Mouse (Mus musculus) cerebellum, adult 8-10 months (tissue): ENCODE data around the gene Eea1.

ENCODE experiments used
- DNase-seq: peaks from one replicate; pipeline ENCODE4 v3.0.0; 2022

The Eea1 gene

DNA sequence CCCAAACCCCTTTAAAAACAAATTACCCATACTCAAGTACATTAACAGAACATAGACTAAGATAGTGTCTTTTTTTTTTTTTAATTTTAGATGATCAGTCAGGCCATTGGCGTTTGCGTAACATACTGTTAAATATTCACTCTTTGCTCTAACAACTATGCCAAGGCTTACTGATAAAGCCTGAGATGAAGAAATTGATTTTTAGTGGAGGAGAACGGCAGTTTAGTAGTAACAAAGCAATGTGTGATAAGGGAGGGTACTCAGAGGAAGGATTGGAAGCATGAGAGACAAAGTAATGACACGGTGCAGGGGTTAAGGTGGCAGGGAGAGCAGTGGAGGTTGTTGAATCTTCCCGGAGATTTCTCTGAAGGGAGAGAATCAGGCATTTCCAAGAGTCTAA lies 9.7 kb downstream of the Eea1 start:
- DNase-seq, result no peak

DNA sequence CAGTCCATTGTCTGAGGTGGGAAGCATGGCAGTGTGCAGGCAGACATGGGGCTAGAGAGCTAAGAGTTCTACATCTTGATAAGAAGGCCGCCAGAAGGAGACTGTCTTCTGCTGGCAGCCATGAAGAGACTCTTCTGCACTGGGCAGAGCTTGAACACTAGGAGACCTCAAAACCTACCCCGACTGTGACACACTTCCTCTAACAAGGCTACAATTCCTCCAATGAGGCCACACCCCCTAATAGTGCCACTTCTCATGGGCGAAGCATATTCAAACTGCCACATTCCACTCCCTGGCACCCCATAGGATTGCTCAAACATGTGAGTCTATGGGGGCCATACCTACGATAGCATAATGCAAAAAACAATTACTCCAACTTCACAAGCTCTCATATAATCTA lies 10.3 kb downstream of the Eea1 start:
- DNase-seq, result no peak

DNA sequence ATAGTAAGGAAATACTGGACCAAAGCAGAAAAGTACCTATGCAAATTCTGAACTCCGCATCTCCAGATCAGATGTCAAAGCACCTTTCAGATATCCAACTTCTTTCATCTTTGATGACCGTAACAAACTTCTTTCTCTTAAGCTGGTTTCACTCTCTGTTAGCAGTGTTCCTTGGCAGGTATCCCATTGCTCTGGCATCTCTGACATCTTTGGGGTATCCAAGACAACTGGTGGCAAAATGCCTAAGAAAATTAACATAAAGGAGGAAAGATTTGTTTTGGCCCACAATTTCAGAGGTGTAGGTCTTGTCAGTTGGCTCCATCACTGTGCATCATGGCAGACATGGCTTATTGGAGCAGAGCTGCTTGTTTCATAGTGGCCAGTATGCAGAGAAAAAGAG lies 10.9 kb downstream of the Eea1 start:
- DNase-seq, result no peak

DNA sequence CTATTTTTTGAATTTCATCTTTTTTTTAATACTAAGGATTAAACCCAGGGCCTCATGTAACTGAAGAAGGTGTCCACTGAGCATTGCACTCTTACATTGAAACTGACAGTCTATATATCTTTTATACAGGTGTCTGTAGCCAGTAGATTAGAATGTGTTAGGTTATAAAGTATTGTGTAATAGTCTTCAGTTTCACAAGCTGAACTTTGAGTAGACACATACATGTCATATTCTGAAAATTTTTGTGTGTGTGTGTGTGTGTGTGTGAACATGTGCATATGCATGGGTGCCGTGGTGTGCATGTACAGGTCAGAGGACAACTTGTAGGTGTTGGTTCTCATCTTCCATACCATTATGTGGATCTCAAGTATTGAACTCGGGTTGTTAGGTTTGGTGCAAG lies 16.2 kb downstream of the Eea1 start:
- no peak for DNase-seq

DNA sequence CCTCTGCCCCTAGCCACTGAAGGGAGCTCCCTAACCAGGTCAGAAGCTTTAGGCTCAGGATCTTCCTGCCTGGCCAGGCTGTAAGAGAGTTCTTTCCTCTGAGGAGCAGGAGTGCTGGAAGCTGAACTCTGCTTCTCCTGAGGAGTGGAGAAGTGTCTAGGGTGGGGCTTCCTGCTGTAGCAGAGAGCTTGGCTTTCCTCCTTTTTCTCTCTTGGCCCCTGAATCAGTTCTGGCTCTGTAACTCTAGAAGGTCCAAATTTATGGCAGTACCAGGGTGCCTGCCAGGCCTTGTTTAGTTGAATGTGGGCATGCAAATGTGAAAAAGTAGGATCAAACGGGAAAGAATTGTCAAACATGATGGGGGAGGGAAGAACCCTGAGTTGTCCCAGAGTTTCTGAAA lies 17.1 kb downstream of the Eea1 start:
- no peak for DNase-seq

DNA sequence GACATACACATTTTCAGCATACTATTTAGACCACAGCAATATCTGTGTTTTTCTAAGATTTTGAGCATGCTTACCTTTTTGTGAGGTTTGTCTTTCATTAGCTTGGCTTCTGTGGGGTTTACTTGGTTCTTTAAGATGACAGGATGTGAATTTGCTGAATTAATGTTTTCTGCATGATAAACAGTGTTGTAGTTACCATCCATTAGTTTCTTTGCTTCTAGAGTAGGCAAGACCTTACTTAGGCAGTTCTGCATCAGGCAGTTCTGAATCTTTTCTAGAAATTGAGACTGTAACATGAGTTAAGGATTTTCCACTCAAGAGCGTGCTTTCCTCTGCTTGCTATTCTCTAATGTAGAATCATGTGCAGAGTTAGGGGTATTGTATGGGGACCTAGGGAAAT lies 24.2 kb downstream of the Eea1 start:
- DNase-seq, result no peak

DNA sequence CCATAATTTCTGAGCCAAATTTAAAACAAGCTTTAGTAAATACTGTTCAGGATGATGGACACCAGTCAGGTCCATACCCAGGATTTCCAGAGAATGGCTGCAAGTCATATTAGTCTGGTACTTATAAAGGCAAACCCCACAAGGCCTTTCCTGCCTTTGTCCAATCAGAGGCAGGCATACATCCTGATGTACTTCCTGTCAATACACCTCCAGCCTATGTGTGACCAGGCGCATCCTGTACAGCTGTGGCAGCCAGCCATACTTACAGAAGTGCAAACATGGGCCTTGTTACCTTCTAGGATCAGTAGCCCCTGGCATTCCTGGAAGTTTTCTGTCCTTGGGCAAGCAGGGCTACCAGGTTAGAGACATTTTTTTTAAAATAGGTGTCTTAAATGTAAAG lies 29.2 kb downstream of the Eea1 start:
- DNase-seq, result no peak

DNA sequence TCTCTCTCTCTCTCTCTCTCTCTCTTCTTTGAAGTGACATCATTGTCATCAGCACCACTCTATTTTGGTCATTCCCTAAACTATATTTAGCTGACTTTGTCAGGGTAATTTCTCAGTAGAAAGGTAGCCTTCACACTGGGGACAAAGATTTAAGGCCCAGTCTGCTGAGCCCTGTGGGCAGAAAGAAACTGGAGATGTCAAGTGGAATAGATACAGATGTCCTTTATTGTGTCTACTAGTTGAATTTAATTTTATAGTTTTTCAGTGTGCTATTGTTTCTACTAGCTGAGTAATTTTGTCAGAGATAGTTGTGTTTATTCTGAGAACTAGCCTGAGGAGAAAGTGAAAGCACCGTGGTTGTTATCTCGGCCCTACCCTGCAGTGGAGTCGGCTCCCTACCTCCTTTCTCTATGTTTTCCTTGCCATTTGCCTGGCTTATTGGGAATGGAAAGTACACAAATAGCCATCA lies 30.3 kb downstream of the Eea1 start:
- DNase-seq, result no peak

DNA sequence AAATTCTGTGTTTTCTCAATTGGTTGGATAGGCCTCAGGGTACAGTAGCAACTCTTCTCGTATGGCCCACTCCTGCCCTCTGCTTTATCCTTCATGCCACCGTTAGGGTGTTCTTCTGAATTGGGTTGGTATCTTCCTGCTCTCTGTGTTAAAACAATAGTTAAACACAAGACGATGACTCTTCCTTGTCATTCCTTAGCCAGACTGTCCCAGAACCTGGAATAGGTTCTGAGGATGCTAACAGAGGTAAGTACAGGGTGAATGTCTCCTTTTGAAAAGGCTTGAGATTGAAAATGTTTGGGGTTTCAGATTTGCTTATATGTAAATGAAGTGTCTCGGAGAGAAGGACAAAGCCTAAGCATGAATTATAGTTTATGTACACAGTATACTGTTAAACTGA lies 30.9 kb downstream of the Eea1 start:
- no peak for DNase-seq

DNA sequence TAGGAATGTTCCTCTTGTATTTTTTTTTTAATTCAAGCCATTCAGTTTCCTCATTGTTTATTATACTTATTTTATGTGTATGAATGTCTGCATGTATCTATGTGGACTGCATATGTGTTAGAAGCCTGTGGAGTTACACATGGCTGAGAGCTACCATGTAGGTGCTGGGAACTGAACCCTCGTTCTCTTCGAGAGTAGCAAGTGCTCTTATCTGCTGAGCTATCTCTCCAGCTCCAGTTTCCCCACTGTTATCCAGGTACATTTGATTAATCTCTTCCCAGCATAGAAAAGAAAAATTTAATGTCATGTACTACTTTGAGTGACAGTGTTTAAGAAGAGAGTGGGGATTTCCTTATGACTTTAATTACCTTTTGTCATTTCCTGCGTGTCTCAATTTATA lies 31.5 kb downstream of the Eea1 start:
- DNase-seq, result no peak

DNA sequence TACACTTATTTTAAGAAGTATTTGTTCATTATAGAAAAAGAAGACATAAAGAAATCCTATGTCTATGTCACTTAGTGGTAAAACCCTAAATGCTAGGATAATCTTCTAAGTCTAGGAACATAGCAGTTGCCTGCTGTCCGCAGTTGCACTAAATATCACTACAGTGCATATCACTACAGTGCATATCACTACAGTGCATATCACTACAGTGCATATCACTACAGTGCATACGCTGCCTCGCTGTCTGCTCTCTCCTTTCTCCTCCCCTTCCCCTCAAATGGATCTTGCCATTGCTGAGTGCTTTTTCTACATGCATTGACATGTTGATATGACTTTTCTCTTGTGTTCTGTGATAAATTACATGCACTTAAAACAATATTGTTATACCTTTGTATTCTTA lies 34.0 kb downstream of the Eea1 start:
- no peak for DNase-seq

DNA sequence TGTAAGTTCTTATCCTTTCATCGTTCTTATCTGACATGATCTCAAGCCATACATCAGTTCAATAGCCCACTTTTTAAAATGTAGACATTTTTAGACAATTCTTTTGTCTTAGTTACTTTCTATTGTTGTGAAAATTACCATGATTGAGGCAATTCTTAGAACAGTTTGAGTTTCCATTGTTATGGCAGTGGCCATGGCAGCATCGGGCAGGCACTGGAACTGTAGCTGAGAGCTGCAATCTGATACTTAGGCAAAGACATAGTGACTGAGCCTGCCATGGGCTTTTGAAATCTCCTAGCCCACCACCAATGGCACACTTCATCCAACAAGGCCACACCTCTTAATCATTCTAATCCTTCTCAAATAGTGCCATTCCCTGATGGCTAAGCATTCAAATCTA lies 36.3 kb downstream of the Eea1 start:
- no peak for DNase-seq

DNA sequence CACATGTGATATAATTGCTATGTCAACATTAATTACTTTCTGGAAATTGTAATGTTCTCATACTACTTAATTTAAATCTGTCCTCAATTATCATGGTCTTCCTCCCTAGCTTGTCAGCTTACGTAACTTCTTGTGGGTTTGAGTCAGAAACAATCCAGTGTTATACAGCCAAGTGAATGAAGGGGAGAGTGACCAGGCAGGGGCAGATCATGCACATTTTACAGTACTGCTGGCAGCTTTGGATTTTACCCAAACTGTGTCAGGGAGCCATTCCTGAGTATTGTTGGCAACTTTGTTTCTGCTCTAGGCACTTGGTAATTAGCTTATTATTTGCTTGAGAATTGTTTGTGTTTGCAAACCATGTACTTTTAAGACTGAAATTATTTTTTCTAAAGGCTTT lies 49.3 kb downstream of the Eea1 start:
- DNase-seq, result no peak

DNA sequence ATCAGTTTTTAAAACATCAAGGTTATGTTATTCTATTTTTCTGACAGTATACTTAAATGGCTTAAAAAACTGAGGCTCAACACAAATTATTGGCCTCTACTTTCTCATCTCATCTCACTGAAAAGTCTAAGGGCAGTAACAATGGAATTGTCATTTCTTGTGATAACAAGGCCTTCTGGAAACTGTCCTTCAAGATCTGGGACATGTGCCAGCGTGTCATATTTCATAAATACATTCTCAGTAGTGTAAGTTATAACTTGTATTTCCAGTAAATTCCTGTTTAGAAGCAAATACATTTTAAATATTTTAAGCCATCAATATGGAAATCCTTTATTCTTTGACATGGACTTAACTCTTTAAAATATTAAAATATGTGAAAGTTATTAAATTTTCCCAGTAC lies 50.7 kb downstream of the Eea1 start:
- DNase-seq, result no peak

DNA sequence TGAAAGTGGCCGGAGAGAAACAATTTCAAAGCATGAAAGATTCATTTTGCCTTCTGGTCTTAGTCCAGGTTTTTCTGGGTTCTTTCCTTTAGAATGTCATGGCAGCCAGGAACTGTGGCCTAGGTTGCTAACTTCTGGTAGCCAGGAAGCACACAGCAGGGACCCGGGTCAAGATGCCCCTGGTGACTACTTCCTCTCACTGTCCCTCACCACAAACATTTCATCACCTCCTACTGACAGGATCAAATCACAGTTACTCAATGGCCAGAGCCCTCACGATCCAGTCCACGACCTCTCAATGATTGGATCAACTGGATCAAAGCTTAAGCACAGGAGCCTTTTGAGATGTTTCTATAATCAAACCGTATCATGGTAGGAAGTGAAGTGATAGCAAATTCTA lies 60.5 kb downstream of the Eea1 start:
- no peak for DNase-seq

DNA sequence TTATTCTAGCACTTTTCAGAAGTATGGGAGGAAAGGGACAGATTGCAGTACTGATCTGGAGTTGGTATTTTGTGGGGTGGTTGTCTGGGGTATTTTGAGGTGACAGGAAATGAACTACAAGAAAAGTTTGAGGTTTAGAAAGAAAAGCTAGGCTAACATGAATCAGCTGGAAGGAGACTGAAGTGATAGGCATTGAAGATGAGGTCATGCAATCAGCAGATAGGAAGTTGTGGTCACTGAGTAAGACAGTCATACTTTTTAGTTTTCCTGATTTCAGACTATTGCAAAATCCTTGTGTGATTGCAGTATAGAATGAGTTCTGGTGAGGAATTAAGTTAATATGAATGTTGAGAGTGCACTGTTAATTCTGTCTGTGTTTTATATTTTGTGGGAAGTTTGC lies 75.3 kb downstream of the Eea1 start:
- DNase-seq, result no peak

DNA sequence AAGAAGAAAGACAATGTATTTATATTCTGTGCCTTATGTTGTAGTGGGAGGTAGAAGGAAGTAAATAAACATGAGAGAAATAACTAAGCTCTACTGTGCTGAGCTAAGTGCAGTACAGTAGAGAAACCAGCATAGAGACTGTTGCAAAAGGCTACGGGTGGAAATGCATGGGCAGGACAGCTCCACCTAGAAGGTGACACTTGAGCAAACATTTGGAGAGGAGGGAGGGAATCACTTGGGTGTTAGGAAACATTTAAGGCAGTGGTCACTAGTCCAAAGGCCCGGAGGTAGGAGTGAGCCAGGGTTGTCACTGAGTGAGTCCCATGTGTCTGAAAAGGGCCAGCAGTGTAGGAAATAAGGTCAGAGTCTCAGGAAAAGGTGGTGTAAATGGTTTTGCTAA lies 77.0 kb downstream of the Eea1 start:
- DNase-seq, result no peak

DNA sequence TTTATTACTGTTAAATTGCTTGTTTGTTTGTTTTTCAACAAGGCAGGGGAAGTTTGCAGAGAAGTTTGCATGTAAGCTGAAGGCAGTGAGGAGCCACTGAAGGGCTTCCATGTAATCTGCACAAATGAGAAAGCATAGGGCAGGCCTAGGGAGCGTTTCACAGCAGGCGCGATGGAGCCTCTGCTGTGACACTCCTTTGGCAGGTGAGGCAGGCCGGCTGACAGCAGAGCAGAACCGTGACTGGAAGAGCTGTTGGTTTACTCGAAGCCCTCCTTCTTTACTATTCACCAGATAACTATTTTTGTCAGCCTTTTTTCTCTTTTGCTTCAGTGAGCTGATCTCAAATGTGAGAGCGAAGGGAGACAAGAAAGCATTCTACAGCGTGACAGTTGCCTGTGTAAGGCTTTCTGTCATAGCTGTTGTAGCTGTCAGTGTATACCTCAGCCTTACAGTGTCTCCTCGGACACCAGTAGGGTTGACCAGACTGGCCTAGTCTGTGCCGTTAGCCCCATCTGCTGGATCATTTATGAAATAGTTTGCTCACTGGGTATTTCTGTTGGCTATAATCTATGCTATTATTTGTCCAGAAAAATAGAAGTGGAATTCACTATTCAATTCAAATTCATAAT lies 93.0 kb downstream of the Eea1 start:
- peak; percentile 47 for DNase-seq

DNA sequence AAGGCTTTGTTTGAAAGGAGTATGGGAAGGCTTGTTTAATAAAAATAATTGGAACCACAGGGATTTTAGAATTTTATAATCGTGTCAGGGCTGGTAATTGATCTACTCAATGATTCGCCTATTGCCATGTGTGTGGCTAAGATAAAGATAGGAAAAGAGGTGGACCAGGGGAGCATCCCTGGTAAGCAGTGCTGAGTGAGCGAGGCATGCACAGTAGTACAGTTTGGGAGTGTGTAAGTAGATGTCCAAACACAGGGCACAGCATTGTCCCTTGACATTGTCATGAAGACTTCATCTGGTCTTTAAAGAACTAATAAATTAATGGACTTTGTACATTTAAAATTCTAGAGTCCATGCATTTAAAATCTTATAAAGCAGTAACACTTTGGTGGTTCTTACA lies 93.7 kb downstream of the Eea1 start:
- DNase-seq, result no peak

DNA sequence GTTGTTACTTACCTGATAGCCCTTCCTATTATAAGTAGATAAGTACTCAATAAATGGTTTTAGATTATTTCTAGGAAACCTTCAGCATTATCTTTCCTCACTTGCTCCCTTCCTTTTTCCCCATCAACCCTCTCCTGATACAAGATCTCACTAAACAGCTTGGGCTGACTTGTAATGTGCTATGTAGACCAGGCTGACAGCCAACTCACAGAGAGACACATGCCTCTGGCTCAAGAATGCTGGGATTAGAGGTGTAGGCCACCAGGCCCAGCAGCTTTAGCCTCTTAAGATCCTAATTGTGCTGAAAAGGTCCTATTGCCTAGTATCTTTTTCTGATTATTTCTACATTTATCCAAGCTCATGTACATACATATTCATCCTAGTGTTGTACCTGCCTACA lies 95.5 kb downstream of the Eea1 start:
- DNase-seq, result no peak

DNA sequence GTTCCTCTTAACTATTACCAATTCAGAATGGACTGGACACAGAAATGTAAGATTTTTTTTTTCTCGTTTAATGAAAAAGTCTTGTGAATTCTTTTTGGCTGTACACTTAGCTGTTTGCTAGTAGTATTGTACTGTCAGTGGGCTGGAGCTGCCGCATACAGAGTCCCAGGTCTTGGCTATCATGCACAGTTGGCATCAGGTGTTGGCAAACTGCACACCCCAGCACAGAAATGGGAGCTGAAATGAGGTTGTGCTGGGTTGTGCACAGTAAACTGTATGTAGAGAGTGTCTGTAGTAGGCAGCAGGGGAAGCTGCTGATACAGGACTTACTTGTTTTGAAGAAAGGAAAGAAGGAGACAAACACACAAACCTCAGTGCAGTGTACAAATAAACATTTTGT lies 103.8 kb downstream of the Eea1 start:
- no peak for DNase-seq

DNA sequence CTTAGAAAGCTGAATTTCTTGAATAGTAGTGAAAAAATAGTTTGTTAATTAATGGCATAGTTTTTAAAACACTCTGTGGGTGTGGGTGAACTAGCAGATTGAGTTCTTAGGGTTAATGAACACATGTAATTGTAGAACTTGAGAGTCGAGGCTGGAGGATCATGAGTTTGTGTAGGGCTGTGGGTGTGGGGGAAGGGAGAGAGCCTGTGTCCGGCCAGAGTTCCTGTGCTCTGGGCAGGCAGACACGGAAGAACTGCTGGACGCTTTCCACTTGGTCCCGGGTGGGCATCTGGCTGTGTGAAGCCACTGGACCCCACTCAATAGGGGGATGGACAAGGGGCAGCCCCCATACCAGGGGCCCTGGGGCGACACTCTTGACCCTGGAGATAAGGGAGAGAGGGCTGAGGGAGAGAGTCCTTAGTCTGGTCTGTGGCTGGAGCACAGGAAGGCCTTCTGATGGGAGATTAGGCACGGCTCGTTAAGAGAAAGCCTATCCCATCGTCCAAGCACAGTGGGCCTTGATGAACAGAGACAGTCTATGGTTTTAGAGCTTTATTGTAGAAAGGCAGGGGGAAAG lies 107.6 kb downstream of the Eea1 start:
- no peak for DNase-seq

DNA sequence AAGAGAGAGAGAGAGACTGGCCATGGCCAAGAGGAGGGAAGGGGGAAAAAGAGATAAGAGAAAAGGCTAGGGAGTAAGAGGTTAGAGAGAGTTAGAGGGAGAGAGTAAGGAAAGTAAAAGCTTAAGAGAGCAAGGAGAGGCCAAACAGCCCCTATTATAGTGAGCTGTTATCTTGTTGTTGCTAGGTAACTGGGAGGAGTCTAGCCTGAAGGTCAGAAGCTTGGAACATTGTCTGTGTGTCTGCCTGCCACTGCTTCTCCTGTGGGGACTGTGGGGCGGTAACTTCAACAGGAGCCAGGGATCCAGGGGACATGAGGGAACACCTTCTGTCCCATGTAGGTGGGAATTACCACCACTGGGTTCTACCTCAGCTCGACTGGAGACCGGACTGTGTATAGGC lies 108.1 kb downstream of the Eea1 start:
- DNase-seq, result no peak

DNA sequence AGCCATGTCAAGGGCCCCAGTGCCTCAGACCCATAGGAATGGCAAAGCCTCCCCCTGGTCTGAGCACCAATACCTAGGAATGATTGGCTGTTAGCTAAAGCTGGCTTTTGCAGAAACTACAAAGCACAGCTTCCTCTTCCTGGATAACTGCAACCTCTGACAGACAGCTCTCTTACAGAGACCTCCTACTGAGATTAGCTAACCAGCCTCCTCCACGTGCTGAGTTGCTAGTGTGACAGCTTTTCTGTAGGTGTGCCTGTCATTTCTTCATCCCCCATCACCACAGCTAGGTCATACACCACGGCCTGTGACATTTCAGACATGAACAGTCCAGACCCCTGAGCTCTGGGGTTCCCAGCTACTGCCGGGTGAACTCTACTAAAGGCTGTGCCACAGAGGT lies 126.9 kb downstream of the Eea1 start:
- DNase-seq, result no peak

DNA sequence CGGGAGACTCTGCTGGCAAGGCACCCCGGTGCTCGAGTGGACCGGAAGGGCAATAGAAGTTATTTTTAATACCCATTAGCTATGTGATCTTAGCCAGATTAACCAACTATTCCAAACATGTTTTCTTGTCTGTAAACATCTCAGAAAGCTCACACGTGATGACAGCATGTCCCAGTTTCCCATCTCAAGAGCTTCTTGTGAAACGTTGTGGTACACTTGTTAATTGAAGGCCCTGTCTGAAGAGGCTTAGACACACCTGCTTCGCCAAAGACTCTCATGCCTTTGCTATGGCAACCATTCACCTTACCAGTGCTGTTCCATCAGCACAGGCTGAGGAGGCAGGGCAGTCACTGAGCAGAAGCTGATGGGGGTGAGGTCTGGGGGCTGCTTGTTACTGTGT lies 133.9 kb downstream of the Eea1 start:
- no peak for DNase-seq

DNA sequence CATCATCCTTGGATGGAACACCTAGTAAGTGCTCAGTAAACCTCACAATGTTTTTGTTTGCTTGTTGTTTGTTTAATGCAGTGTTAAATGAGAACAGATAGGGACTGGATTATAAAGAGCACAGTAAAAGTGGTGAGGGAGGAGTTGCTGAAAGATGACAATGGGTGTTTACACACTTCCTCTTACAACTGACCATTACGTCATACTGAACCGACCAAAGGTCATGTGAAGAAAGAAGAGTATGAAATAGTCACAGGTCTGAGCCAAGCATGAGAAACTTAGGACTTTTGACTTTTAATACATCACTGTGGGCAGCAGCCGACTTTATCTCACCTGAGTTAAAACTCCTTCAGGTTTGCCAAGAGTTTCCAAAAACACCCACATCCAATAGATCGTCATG lies 135.0 kb downstream of the Eea1 start:
- DNase-seq, result no peak
